Mouse (Mus musculus) E14TG2a.4 (cell line): ENCODE measurements at regions not wholly inside any gene's neighbourhood (a gene's known extent, or its start where the extent isn't known, plus 50 kb on each side); places are given as distances from the start of the nearest gene placed in this dataset.

Source experiments
- H3K27me3 ChIP-seq: 2 replicates; pipeline ENCODE4 v1.6.1; 2014; ENCODE audit warnings: low read length, control low read depth; ENCODE audit not compliant: insufficient read depth
- H3K36me3 ChIP-seq: 2 replicates; pipeline ENCODE4 v1.6.1; 2014; ENCODE audit warnings: low read length, control low read depth; ENCODE audit not compliant: insufficient read depth
- H3K4me1 ChIP-seq: replicated peaks from 2 replicates; pipeline ENCODE4 v1.6.1; 2014; ENCODE audit warnings: low read depth, low read length, control low read depth
- H3K4me3 ChIP-seq: replicated peaks from 2 replicates; pipeline ENCODE4 v1.5.1; 2014; ENCODE audit warnings: mild to moderate bottlenecking, low read length
- H3K9me3 ChIP-seq: 2 replicates; pipeline ENCODE4 v1.6.1; 2014; ENCODE audit warnings: low read length, control low read depth
- CTCF ChIP-seq: conservative IDR thresholded peaks from 2 replicates; pipeline ENCODE4 v1.5.1; 2014; ENCODE audit warnings: low read length
- NANOG ChIP-seq: IDR thresholded peaks from 2 replicates; pipeline ENCODE4 v1.6.1; 2014; ENCODE audit warnings: borderline replicate concordance, low read length, mixed read lengths
- POU5F1 ChIP-seq: IDR thresholded peaks from 2 replicates; pipeline ENCODE4 v1.6.1; 2014; ENCODE audit warnings: low read length, borderline replicate concordance

- TF ChIP-seq CTCF, result no peak
- TF ChIP-seq POU5F1, result no peak
- no peak for TF ChIP-seq NANOG
- H3K9me3 ChIP-seq, result no peaks in the 10 kb centered on the region
- H3K4me1 ChIP-seq, result no peaks in the 10 kb centered on the region
- no peaks in the 10 kb centered on the region for H3K36me3 ChIP-seq
- no peak overlapping the region for H3K4me3 ChIP-seq
- no peaks in the 10 kb centered on the region; the same call in 1 of the 2 replicates for H3K27me3 ChIP-seq
These were observed 154.6 kb downstream of the Irx2 start for GRCm38 (mm10) chr13:72783026-72783726.

- no peaks in the 10 kb centered on the region for H3K9me3 ChIP-seq
- no peaks in the 10 kb centered on the region for H3K4me1 ChIP-seq
- no peaks in the 10 kb centered on the region; the same call in 1 of the 2 replicates for H3K27me3 ChIP-seq
- TF ChIP-seq NANOG, result no peak
- TF ChIP-seq POU5F1, result no peak
- TF ChIP-seq CTCF, result no peak
- H3K36me3 ChIP-seq, result no peaks in the 10 kb centered on the region
- no peak overlapping the region for H3K4me3 ChIP-seq
These were observed 155.1 kb downstream of the Irx2 start for GRCm38 (mm10) chr13:72783727-72784070.

- H3K4me1 ChIP-seq, result 0 out of 2 replicates have a peak, but pooled peaks cover 3% of the 10 kb centered on the region
- H3K27me3 ChIP-seq, result peaks cover 9% of the 10 kb centered on the region
- H3K4me3 ChIP-seq, result no peak overlapping the region
- H3K9me3 ChIP-seq, result no peaks in the 10 kb centered on the region
- H3K36me3 ChIP-seq, result no peaks in the 10 kb centered on the region
- TF ChIP-seq NANOG (no peak), CTCF (no peak), POU5F1 (no peak)
These were observed 164.1 kb downstream of the Irx2 start for GRCm38 (mm10) chr13:72792695-72793094.

- Histone ChIP-seq H3K36me3 (no peaks in the 10 kb centered on the region), H3K9me3 (no peaks in the 10 kb centered on the region), H3K4me1 (0 out of 2 replicates have a peak, but pooled peaks cover 3% of the 10 kb centered on the region), H3K4me3 (no peak overlapping the region), H3K27me3 (peaks cover 8% of the 10 kb centered on the region)
- TF ChIP-seq POU5F1 (no peak), NANOG (no peak), CTCF (no peak)
These were observed 171.4 kb downstream of the Irx2 start for GRCm38 (mm10) chr13:72800021-72800420.

- TF ChIP-seq POU5F1 (no peak), CTCF (no peak), NANOG (no peak)
These were observed 171.9 kb downstream of the Irx2 start for GRCm38 (mm10) chr13:72800546-72800945.

GRCm38 (mm10) chr13:72803374-72803773 is 174.8 kb downstream of the Irx2 start:
- H3K9me3 ChIP-seq, result no peaks in the 10 kb centered on the region
- H3K27me3 ChIP-seq, result peaks cover 10% of the 10 kb centered on the region
- no peak for TF ChIP-seq POU5F1
- no peak for TF ChIP-seq NANOG
- no peak for TF ChIP-seq CTCF
- no peak overlapping the region for H3K4me3 ChIP-seq
- H3K36me3 ChIP-seq, result no peaks in the 10 kb centered on the region
- no peaks in the 10 kb centered on the region for H3K4me1 ChIP-seq

More at GRCm38 (mm10) chr13:72800546-72800945, 171.9 kb downstream of the Irx2 start:
- no peaks in the 10 kb centered on the region for H3K4me1 ChIP-seq
- H3K4me3 ChIP-seq, result no peak overlapping the region
- no peaks in the 10 kb centered on the region for H3K9me3 ChIP-seq
- H3K36me3 ChIP-seq, result no peaks in the 10 kb centered on the region
- peaks cover 9% of the 10 kb centered on the region for H3K27me3 ChIP-seq

GRCm38 (mm10) chr13:72809226-72809625 is 180.6 kb downstream of the Irx2 start:
- H3K27me3 ChIP-seq, result peaks cover 24% of the 10 kb centered on the region
- H3K4me1 ChIP-seq, result 0 out of 2 replicates have a peak, but pooled peaks cover under 1% of the 10 kb centered on the region
- peaks cover 23% of the 10 kb centered on the region for H3K9me3 ChIP-seq
- TF ChIP-seq CTCF, result no peak
- H3K4me3 ChIP-seq, result no peak overlapping the region
- no peaks in the 10 kb centered on the region for H3K36me3 ChIP-seq

- Histone ChIP-seq H3K4me3 (no peak overlapping the region), H3K27me3 (peaks cover 26% of the 10 kb centered on the region), H3K9me3 (peaks cover 25% of the 10 kb centered on the region), H3K4me1 (peaks cover 14% of the 10 kb centered on the region), H3K36me3 (no peaks in the 10 kb centered on the region)
- TF ChIP-seq NANOG (no peak), CTCF (no peak), POU5F1 (no peak)
These were observed 182.0 kb downstream of the Irx2 start for GRCm38 (mm10) chr13:72810626-72811025.

GRCm38 (mm10) chr13:72814616-72815015 is 186.0 kb downstream of the Irx2 start:
- peaks cover 25% of the 10 kb centered on the region for H3K9me3 ChIP-seq
- H3K27me3 ChIP-seq, result peaks cover 49% of the 10 kb centered on the region
- H3K36me3 ChIP-seq, result no peaks in the 10 kb centered on the region
- peaks cover 46% of the 10 kb centered on the region for H3K4me1 ChIP-seq
- H3K4me3 ChIP-seq, result no peak overlapping the region
- TF ChIP-seq NANOG, result no peak
- TF ChIP-seq CTCF, result no peak
- no peak for TF ChIP-seq POU5F1
